Mouse (Mus musculus) lung, adult 2 months (tissue): Measurements from ENCODE around the gene Pde2a.

Experiments used
- CTCF ChIP-seq: fragments of 200-500 bp; IDR thresholded peaks from 2 replicates; pipeline ENCODE4 v1.5.1; 2011; ENCODE audit warnings: mild to moderate bottlenecking, low read length, control low read depth; ENCODE audit not compliant: insufficient read depth
- POLR2A ChIP-seq: fragments of 200-500 bp; IDR thresholded peaks from 2 replicates; pipeline ENCODE4 v1.6.1; 2011; ENCODE audit warnings: low read depth, mild to moderate bottlenecking, control low read depth, low read length, borderline replicate concordance; ENCODE audit errors: extremely low read depth

GRCm38 (mm10) chr7:101523205-101523604 lies 101.7 kb downstream of the Pde2a start:
- TF ChIP-seq POLR2A (no peak), CTCF (no peak)
